Mouse (Mus musculus) kidney, postnatal 14 days (tissue): Measurements from ENCODE around the gene Slc45a2.
"Not testable (repeated sequence)": the region's sequence is repeated elsewhere in the genome, so short reads cannot be mapped to it uniquely, and the experiment has no call there.

Experiments
- DNase-seq: peaks from one replicate; pipeline ENCODE4 v3.0.0; 2022; ENCODE audit warnings: mixed read lengths

Gene Slc45a2

GRCm38 (mm10) chr15:11000421-11000820, at the start of gene Slc45a2:
TSS of gene Slc45a2 (plus strand) at chr15:11000721.
- DNase-seq, result no peak

DNA sequence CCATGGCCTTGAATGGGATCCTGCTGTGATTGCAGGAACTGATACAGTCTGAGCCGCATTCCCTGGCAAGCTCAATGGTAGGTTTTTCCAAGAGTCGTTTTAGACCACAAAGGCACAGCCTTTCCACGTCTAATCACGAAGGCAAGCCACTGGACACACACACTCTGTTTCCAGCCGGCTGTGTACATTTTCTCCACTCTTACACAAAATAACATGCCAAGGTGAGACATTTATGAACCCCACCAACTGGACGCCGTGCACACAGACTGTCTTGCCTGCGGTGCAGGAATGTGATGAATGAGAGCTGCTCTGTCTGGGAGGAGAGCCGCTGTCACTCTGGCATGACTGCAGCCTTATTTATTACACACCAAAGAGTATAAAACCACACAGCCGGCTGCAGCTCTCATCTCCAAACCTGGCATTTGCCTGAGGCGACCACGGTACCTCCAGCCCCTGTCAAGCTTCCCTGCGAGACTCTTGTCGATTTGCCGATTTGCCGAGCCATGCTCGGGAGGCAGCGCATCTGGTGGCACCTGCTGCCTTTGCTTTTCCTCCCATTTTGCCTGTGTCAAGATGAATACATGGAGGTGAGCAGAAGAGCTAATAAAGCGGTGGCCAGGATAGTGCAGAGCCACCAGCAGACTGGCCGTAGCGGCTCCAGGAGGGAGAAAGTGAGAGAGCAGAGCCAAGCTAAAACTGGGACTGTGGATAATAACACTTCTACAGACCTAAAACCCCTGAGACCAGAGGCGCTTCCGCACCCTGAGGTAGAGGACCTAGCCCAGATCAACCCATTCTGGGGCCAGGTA, 48.4 kb upstream of the Slc45a2 start, which contains the start of gene C1qtnf3:
Gene C1qtnf3, plus strand, starts transcription at position 382 of the 809 bp plus-strand sequence.
- peak; percentile 56 for DNase-seq

DNA sequence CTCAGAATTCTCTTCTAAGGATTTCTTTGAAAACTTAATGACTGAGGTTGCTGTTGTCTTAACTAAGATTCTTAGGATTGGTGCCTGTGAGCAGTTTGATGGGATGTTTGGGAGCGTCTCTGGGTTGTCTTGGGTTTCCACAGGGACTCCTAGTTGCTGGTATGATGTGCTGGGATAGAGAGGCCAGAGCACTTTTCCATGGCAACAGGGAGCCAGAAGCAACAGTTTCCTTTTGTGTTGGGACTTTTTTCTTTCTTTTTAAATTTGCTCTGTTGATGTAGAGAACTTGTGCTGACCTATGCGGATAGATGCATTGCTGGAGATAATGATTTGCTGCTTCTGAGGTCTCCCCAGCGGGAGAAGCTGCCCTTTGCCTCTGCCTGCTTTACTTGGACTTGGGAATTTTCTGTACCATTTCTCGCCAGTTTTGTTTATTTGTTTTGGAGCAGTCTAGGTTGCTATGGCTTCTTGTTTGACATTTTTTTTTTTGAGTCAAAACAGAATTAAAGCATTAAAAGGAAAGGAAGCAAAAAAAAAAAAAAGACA, 47.7 kb upstream of the Slc45a2 start:
- peak; percentile 68 for DNase-seq

GRCm38 (mm10) chr15:10953465-10953864, 47.1 kb upstream of the Slc45a2 start:
- DNase-seq, result no peak

DNA sequence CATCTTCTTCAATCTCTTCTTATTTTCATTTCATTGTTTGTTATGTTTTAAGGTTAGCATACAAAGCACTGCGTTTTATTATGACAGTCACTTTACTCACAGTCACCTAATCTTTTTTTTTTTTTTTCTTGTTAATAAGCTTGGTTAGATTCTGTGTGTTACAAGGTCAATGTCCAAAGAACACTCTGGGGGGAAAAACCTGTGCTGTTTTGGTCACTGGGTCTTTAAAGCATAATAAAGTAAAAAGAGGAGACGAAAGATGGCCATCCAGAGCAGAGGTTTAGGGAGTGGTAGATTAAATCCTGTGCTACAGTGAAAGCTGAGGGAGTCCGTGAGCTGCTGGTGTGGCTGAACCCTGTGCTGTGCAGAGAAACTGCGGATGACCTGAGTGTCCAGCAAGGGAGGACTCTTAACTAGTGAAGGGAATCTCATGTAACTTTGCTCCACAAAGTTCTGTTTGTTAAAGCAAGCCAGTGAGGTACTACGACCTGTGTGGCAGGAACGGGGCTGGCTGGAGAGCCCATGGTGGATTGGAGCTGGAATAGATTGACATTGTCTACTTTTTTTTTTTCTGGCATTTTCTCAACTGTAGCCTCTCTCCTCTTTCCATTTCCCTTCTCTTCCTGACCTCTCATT, 46.0 kb upstream of the Slc45a2 start:
- peak; percentile 33 for DNase-seq

DNA sequence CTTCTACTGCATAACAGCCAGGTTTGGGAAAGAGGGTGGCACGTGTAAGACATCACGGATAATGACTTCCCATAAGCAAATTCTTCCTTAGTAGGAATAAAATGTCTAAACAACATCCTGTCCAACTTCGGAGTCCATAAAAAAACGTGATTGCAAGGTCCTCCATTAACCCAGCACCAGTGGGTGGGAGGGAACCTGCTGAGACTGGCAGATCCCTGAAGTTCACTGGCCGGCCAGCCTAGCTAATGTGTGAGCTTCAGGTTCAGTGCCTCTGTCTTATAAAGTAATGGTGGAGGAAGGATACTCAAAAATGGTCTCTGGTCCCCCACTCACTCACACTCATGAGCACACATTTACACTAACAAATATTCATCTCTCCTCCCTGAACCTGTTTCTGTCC, 45.4 kb upstream of the Slc45a2 start:
- peak; percentile 62 for DNase-seq

- no peak for DNase-seq
These were observed 43.8 kb upstream of the Slc45a2 start for GRCm38 (mm10) chr15:10956706-10957105.

GRCm38 (mm10) chr15:10959277-10960026, 41.1 kb upstream of the Slc45a2 start:
- peak; percentile 37 for DNase-seq

GRCm38 (mm10) chr15:10960267-10960666, 40.3 kb upstream of the Slc45a2 start:
- DNase-seq, result no peak

- no peak for DNase-seq
These were observed 37.9 kb upstream of the Slc45a2 start for GRCm38 (mm10) chr15:10962601-10963000.

DNA sequence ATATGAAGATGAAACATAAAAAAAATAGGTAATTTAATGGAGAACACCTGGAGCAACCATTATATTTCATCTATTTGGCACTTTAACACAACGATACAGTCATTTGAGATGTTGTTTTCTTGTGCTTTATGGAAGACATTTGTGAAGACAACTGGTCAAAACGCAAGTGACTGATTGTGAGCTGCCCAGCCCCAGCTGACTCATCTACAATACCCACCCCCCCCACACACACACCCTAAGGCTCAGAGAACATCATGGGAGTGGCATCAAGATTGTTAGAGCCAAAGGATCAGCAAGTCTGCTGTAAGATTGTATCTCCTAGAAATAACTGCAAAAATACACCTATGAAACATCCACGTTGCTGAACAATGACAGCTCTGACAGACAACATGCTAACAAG, 31.1 kb upstream of the Slc45a2 start:
- no peak for DNase-seq

GRCm38 (mm10) chr15:10970777-10971176, 29.7 kb upstream of the Slc45a2 start:
- no peak for DNase-seq

GRCm38 (mm10) chr15:10977151-10977550, 23.4 kb upstream of the Slc45a2 start:
- no peak for DNase-seq

DNA sequence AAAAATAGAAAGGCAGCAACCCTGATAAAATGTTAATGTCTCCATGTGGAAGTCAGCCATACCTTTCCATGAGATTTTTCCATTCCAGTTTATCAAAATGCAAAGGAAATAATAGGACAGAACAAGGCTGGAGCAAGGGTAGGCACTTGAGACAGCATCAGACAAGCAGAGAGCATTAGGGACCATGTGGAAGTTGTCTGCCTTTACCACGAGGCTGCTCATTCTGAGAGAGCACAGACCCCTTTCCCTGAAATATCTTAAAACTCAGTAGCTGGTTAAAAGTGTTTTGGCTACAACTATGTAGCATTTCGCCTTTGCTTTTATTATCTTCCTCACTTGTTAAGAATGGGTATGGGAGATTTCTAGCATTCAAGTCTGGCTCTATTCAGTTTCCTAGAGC, 19.8 kb upstream of the Slc45a2 start:
- DNase-seq, result no peak

DNA sequence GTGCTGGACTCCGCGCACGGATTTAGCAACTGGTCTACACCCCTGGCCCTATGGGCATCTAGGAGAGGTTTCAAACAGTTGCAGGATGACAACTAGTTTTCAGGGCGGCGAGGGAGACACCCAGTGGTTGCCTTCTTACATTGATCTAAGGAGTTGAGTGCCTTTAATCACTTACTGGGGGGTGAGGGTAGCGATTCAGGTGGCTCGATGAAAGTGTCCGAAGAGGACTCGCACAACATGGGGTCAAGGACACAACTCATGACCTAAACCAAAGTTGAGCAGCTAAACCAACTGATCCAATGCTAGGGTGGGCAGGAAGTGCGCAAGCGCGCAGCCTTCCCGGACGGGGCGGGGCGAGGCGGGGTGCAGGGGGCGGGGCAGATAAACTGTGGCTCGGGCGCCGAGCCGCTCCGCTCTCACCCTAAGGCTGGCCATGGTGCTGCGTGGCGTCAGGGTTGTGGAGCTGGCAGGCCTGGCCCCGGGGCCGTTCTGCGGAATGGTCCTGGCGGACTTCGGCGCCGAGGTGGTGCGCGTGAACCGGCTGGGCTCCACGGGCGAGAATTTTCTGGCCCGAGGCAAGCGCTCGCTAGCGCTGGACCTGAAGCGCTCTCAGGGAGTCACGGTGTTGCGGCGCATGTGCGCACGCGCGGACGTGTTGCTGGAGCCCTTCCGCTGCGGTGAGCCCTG, 19.0 kb upstream of the Slc45a2 start, which contains the start of gene Amacr:
Gene Amacr, plus strand, starts transcription at position 380 of the 687 bp plus-strand sequence.
- DNase-seq, result peak; percentile 93

- DNase-seq, result no peak
These were observed 18.5 kb upstream of the Slc45a2 start for GRCm38 (mm10) chr15:10982064-10982435.

GRCm38 (mm10) chr15:10985756-10986155, 14.8 kb upstream of the Slc45a2 start:
- DNase-seq, result peak; percentile 63

GRCm38 (mm10) chr15:10986477-10986876, 14.0 kb upstream of the Slc45a2 start:
- DNase-seq, result not testable (repeated sequence)

GRCm38 (mm10) chr15:10990411-10990810, 10.1 kb upstream of the Slc45a2 start:
- DNase-seq, result no peak

DNA sequence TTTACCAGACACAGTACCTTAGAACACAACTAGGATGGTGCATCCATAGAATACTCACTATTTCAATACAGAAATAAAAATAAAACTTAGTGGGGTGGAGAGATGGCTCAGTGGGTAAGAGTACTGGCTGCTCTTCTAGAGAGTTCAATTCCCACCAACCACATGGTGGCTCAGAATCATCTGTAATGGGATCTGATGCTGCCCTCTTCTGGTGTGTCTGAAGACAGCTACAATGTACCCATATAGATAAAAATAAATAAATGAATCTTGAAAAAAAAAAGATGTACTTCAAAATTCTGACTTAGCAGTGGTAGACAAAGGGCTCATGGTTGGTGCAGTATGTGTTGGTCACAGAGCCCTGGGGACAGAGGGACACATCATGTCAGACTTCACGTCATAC, 9.0 kb upstream of the Slc45a2 start:
- DNase-seq, result no peak

DNA sequence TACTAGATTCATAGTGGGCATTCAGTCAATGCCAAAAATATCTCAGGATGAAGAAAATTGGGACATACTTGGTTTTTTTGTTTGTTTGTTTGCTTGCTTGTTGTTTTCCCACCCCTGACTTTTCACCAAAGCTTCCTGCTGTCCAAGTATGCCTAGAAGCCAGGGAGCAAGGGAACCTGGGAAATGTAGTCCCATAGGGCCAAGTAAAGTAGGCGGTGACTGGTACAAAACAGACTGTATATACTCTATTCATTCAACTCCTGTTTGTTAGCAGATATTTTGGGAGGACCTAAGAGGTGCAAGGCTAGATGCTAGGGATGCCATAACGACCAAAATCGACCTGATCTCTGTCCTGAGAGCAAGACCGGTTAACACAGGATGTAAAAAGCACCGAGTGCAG, 689 bp upstream of the Slc45a2 start:
- no peak for DNase-seq

DNA sequence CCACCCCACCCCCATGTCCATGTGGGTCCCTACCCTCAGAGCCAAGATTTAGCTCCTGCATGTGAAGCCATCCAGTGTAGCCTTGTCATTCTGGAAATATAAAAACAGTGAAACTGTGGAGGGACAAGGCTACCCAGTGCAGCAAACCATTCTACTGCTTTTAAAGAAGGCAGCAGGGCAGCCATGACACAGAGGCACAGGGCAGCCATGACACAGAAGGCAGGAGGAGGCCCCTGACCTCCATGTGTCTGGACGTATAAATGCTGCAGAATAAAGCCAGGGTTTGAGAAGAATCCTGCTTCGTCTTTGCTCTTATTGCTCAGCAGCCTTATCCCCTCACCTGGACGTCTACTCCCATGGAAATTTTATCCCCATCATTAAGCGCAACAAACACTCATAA, 3.3 kb downstream of the Slc45a2 start:
- DNase-seq, result no peak

DNA sequence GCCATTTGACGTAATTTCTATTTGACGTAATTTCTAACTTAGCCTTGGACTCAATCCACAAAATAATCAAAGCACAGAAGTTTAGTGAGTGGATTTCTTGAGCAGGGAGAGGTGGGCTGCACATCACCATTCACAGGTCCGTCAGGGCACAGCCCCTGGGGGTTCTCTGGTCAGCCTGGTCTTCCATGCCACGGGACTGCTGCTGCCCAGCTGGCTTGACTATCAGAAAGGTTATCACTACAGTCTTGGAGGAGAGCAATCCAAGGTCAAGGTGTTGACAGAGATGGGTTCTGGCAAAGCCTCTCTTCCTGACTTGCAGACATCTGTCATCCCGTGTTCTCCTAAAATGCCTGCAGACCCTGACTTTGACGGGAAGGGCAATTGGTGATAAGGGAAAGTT, 4.1 kb downstream of the Slc45a2 start:
- no peak for DNase-seq
